Mouse (Mus musculus) hindbrain, embryonic 12.5 days (tissue): ENCODE measurements around the gene Fam229a. TPM values are rescaled to one million over a fixed set of nuclear protein-coding genes. Genes with fewer than 3 reads are reported as not detected.
A peak's percentile ranks its signal among the peaks of the same experiment; 100 is the strongest.
"Not testable (repeated sequence)": the region's sequence is repeated elsewhere in the genome, so short reads cannot be mapped to it uniquely, and the experiment has no call there.

Source experiments
- ATAC-seq: fragments of 200-750 bp; cut with Nextera tagmentation; 2 replicates; pipeline ENCODE4 v1.8.0; 2017; ENCODE audit warnings: moderate TSS enrichment; ENCODE audit not compliant: low FRiP score
- H3K27ac ChIP-seq: fragments of 300-500 bp; sonication (generic); 2 replicates; pipeline ENCODE4 v1.5.1; 2016; ENCODE audit warnings: mild to moderate bottlenecking
- H3K27me3 ChIP-seq: fragments of 300-500 bp; sonication (generic); 2 replicates; pipeline ENCODE4 v1.6.1; 2016; ENCODE audit warnings: mild to moderate bottlenecking
- H3K36me3 ChIP-seq: fragments of 300-500 bp; sonication (generic); 2 replicates; pipeline ENCODE4 v1.6.1; 2016; ENCODE audit warnings: mild to moderate bottlenecking
- H3K4me1 ChIP-seq: fragments of 300-500 bp; sonication (generic); 2 replicates; pipeline ENCODE4 v1.6.1; 2016
- H3K4me2 ChIP-seq: fragments of 300-500 bp; sonication (generic); replicated peaks from 2 replicates; pipeline ENCODE4 v1.6.1; 2016; ENCODE audit warnings: mild to moderate bottlenecking
- H3K4me3 ChIP-seq: fragments of 300-500 bp; sonication (generic); 2 replicates; pipeline ENCODE4 v1.5.1; 2016; ENCODE audit warnings: mild to moderate bottlenecking
- H3K9ac ChIP-seq: fragments of 300-500 bp; sonication (generic); 2 replicates; pipeline ENCODE4 v1.6.1; 2016; ENCODE audit warnings: mild to moderate bottlenecking, moderate library complexity
- H3K9me3 ChIP-seq: fragments of 300-500 bp; sonication (generic); replicated peaks from 2 replicates; pipeline ENCODE4 v1.6.1; 2016; ENCODE audit warnings: mild to moderate bottlenecking
- WGBS: fragments of 180-500 bp; shearing (Covaris S2); methylation state at CpG from one replicate; pipeline ENCODE4 v1.1.7; 2016; 5-methylcytosine and 5-hydroxymethylcytosine counted together
- polyA plus RNA-seq: library from polyadenylated mRNA; unstranded; fragments of >200 nt; fragmentation: Nextera tagmentation; extraction: Ambion mirVana; gene quantifications from 2 replicates; pipeline ENCODE4 v1.2.1, GENCODE M21; 2016

Fam229a gene
- polyA plus RNA-seq, 1 experiment from 2014 or later, result not detected

GRCm38 (mm10) chr4:129511413-129512096, 20.6 kb downstream of the Fam229a start:
- H3K9me3 ChIP-seq, result no peaks in the 10 kb centered on the region
- H3K36me3 ChIP-seq, result peaks cover 14% of the 10 kb centered on the region
- H3K27ac ChIP-seq, result peak overlapping the region; percentile 82
- peak overlapping the region; percentile 9 for H3K4me2 ChIP-seq
- WGBS, result 15% methylated on average over 6 of the region's 6 CpGs
- H3K9ac ChIP-seq, result 0 out of 2 replicates have a peak overlapping the region, but pooled peaks have one; percentile 15
- ATAC-seq, result no peak; the same call in 1 of the 2 replicates
- no peaks in the 10 kb centered on the region for H3K27me3 ChIP-seq
- H3K4me3 ChIP-seq, result no peak overlapping the region
- H3K4me1 ChIP-seq, result peaks cover 57% of the 10 kb centered on the region

- Histone ChIP-seq H3K27me3 (no peaks in the 10 kb centered on the region), H3K9me3 (no peaks in the 10 kb centered on the region), H3K4me3 (peak within 1 kb of the TSS; percentile 97), H3K4me1 (peaks cover 60% of the 10 kb centered on the region), H3K27ac (peak within 1 kb of the TSS; percentile 99), H3K4me2 (peak within 1 kb of the TSS; percentile 97), H3K36me3 (peaks cover 28% of the 10 kb centered on the region), H3K9ac (peak within 1 kb of the TSS; percentile 100)
- peak; percentile 86 for ATAC-seq
- WGBS, result 4% methylated on average over 45 of the region's 47 CpGs
These were observed 22.2 kb downstream of the Fam229a start, which contains the start of gene Marcksl1 for GRCm38 (mm10) chr4:129513086-129513767. Gene Marcksl1 (plus strand): TSS chr4:129513581.

GRCm38 (mm10) chr4:129513891-129514290, 22.9 kb downstream of the Fam229a start:
- WGBS, result under 1% methylated on average over 46 of the region's 57 CpGs
- Histone ChIP-seq H3K27me3 (no peaks in the 10 kb centered on the region), H3K4me3 (peak overlapping the region; percentile 97), H3K9ac (peak overlapping the region; percentile 100), H3K4me2 (peak overlapping the region; percentile 97), H3K9me3 (no peaks in the 10 kb centered on the region), H3K27ac (peak overlapping the region; percentile 99), H3K4me1 (peaks cover 57% of the 10 kb centered on the region), H3K36me3 (peaks cover 35% of the 10 kb centered on the region)
- peak; percentile 15 for ATAC-seq

GRCm38 (mm10) chr4:129514300-129514898, 23.4 kb downstream of the Fam229a start:
- peaks cover 52% of the 10 kb centered on the region for H3K4me1 ChIP-seq

GRCm38 (mm10) chr4:129516925-129517324, 25.9 kb downstream of the Fam229a start:
- 55% methylated on average over 2 of the region's 2 CpGs for WGBS
- H3K4me3 ChIP-seq, result no peak overlapping the region
- H3K36me3 ChIP-seq, result peaks cover 60% of the 10 kb centered on the region
- no peak overlapping the region for H3K9ac ChIP-seq
- ATAC-seq, result no peak
- H3K27me3 ChIP-seq, result no peaks in the 10 kb centered on the region
- H3K9me3 ChIP-seq, result no peaks in the 10 kb centered on the region
- H3K4me2 ChIP-seq, result peak overlapping the region; percentile 21; the same call in 1 of the 2 replicates
- H3K27ac ChIP-seq, result peak overlapping the region; percentile 67
- peaks cover 33% of the 10 kb centered on the region for H3K4me1 ChIP-seq

More at GRCm38 (mm10) chr4:129514300-129514898, 23.4 kb downstream of the Fam229a start:
- peak; percentile 35 for ATAC-seq
- peak overlapping the region; percentile 100 for H3K9ac ChIP-seq
- H3K4me3 ChIP-seq, result peak overlapping the region; percentile 97
- WGBS, result under 1% methylated on average over 35 of the region's 35 CpGs
- peaks cover 36% of the 10 kb centered on the region for H3K36me3 ChIP-seq
- H3K4me2 ChIP-seq, result peak overlapping the region; percentile 97
- H3K27ac ChIP-seq, result peak overlapping the region; percentile 99
- H3K9me3 ChIP-seq, result no peaks in the 10 kb centered on the region
- no peaks in the 10 kb centered on the region for H3K27me3 ChIP-seq

- Histone ChIP-seq H3K36me3 (peaks cover 76% of the 10 kb centered on the region), H3K27me3 (no peaks in the 10 kb centered on the region), H3K9ac (no peak overlapping the region), H3K27ac (0 out of 2 replicates have a peak overlapping the region, but pooled peaks have one; percentile 30), H3K4me2 (no peak overlapping the region), H3K9me3 (no peaks in the 10 kb centered on the region), H3K4me3 (no peak overlapping the region), H3K4me1 (peaks cover 19% of the 10 kb centered on the region)
- ATAC-seq, result no peak
- 94% methylated on average over 8 of the region's 8 CpGs for WGBS
These were observed 27.5 kb downstream of the Fam229a start for GRCm38 (mm10) chr4:129518519-129518918.

GRCm38 (mm10) chr4:129525338-129525737, 34.3 kb downstream of the Fam229a start:
- Histone ChIP-seq H3K9me3 (no peaks in the 10 kb centered on the region), H3K4me1 (no peaks in the 10 kb centered on the region), H3K4me3 (no peak overlapping the region), H3K27ac (no peak overlapping the region), H3K27me3 (no peaks in the 10 kb centered on the region), H3K36me3 (peaks cover 90% of the 10 kb centered on the region), H3K4me2 (no peak overlapping the region), H3K9ac (no peak overlapping the region)
- ATAC-seq, result no peak
- 91% methylated on average over 5 of the region's 5 CpGs for WGBS

- Histone ChIP-seq H3K4me2 (no peak overlapping the region), H3K9me3 (no peaks in the 10 kb centered on the region), H3K4me3 (no peak overlapping the region), H3K36me3 (peaks cover 87% of the 10 kb centered on the region), H3K9ac (no peak overlapping the region), H3K27me3 (no peaks in the 10 kb centered on the region), H3K4me1 (no peaks in the 10 kb centered on the region), H3K27ac (no peak overlapping the region)
- ATAC-seq, result no peak
- 91% methylated on average over 3 of the region's 3 CpGs for WGBS
These were observed 34.9 kb downstream of the Fam229a start for GRCm38 (mm10) chr4:129525889-129526288.

- WGBS, result 95% methylated on average over 6 of the region's 6 CpGs
- ATAC-seq, result not testable (repeated sequence)
These were observed 37.9 kb downstream of the Fam229a start for GRCm38 (mm10) chr4:129528901-129529300.

GRCm38 (mm10) chr4:129540012-129540411, 49.0 kb downstream of the Fam229a start:
- ATAC-seq, result no peak
- no peak overlapping the region for H3K4me2 ChIP-seq
- no peaks in the 10 kb centered on the region for H3K27me3 ChIP-seq
- H3K27ac ChIP-seq, result no peak overlapping the region
- H3K4me1 ChIP-seq, result peaks cover 18% of the 10 kb centered on the region
- no peak overlapping the region for H3K4me3 ChIP-seq
- H3K36me3 ChIP-seq, result peaks cover 25% of the 10 kb centered on the region; the same call in 1 of the 2 replicates
- H3K9ac ChIP-seq, result no peak overlapping the region
- WGBS, result 92% methylated on average over 6 of the region's 6 CpGs
- H3K9me3 ChIP-seq, result no peaks in the 10 kb centered on the region

More at GRCm38 (mm10) chr4:129528901-129529300, 37.9 kb downstream of the Fam229a start:
- peaks cover 80% of the 10 kb centered on the region for H3K36me3 ChIP-seq
- H3K4me3 ChIP-seq, H3K27ac ChIP-seq, H3K4me1 ChIP-seq, H3K9me3 ChIP-seq, H3K27me3 ChIP-seq, H3K4me2 ChIP-seq, H3K9ac ChIP-seq: not testable (repeated sequence)
